Comparison of ENCODE assay signal across 11 mouse cellular contexts in genomic region chr11:87761181-87761721, GRCm38 (mm10). TPM values are rescaled to one million over a fixed set of nuclear protein-coding genes. Genes with fewer than 3 reads are reported as not detected.
DNase-seq lines count a peak whose midpoint lies in the region; ATAC-seq and TF ChIP-seq lines count a peak whose summit lies in the region.
"Had no signal": no experiment of that assay in that cellular context is flagged by ENCODE, and none has a peak within 500 bp of the region (broad histone marks: within the 10 kb centered on the region; RNA-seq: fewer than 3 reads in every experiment).

No protein-coding gene starts in this region.

- 63% methylated on average over 11 of the region's 11 CpGs for WGBS in forebrain, embryonic 13.5 days
- 66% methylated on average over 11 of the region's 11 CpGs for WGBS in midbrain, embryonic 12.5 days

- ATAC-seq in G1E (ENCODE audit: extremely low read depth, insufficient number of reproducible peaks, low FRiP score, poor library complexity, severe bottlenecking) = no peak
- no peak for ATAC-seq in forebrain, embryonic 13.5 days
- no peak for ATAC-seq in midbrain, embryonic 12.5 days (ENCODE audit: low FRiP score, low read depth)
- ATAC-seq: intestine, embryonic 16.5 days had no signal

- H3K27me3 ChIP-seq in G1E (ENCODE audit: insufficient read depth, low read length) = peaks cover 52% of the 10 kb centered on the region
- H3K27me3 ChIP-seq in forebrain, embryonic 13.5 days = peaks cover 27% of the 10 kb centered on the region
- peaks cover 60% of the 10 kb centered on the region for H3K27me3 ChIP-seq in midbrain, embryonic 12.5 days

- H3K27ac ChIP-seq in gastrocnemius, adult 2 months = no peak overlapping the region
- no peak overlapping the region for H3K27ac ChIP-seq in forebrain, embryonic 13.5 days
- H3K27ac ChIP-seq in midbrain, embryonic 12.5 days (replicated peaks) = no peak overlapping the region; the same call in 1 of the 2 replicates
- H3K27ac ChIP-seq: limb, embryonic 15.5 days had no signal

- peak overlapping the region; percentile 95 for H3K4me2 ChIP-seq in forebrain, embryonic 13.5 days
- peak overlapping the region; percentile 98 for H3K4me2 ChIP-seq in midbrain, embryonic 12.5 days (replicated peaks)
- H3K4me2 ChIP-seq: limb, embryonic 15.5 days had no signal

- no peak for TF ChIP-seq CTCF in gastrocnemius, adult 2 months (IDR thresholded peaks at IDR 0.05)
- no peak for TF ChIP-seq CTCF in G1E (IDR thresholded peaks at IDR 0.05; ENCODE audit: low read depth, low read length)

- DNase-seq in gastrocnemius, adult 2 months = peak; percentile 12
- DNase-seq in gastrocnemius, postnatal 10 days = no peak
- DNase-seq in G1E (ENCODE audit: low spot score) = peak; percentile 33
- DNase-seq in T-cell, adult 2 months (ENCODE audit: low spot score) = no peak
- DNase-seq in left cerebral cortex, adult 9 months (ENCODE audit: low spot score in 2 of 2) = no peak
- no peak for DNase-seq in heart, postnatal 36 days
- DNase-seq: heart, adult 11 months had no signal

- intact Hi-C loops in gastrocnemius, adult 2 months (cut with DNase I) = no loop called here
- intact Hi-C loops in heart, postnatal 36 days (cut with DNase I) = no loop called here

- peak overlapping the region; percentile 79 for H3K9ac ChIP-seq in forebrain, embryonic 13.5 days
- H3K9ac ChIP-seq in midbrain, embryonic 12.5 days (replicated peaks) = peak overlapping the region; percentile 65
- H3K9ac ChIP-seq: limb, embryonic 15.5 days had no signal

- peaks cover 23% of the 10 kb centered on the region for H3K4me1 ChIP-seq in G1E (ENCODE audit: insufficient read depth, low read depth, low read length)
- H3K4me1 ChIP-seq in forebrain, embryonic 13.5 days = peaks cover 54% of the 10 kb centered on the region
- peaks cover 52% of the 10 kb centered on the region for H3K4me1 ChIP-seq in midbrain, embryonic 12.5 days

- H3K36me3 ChIP-seq in G1E (replicated peaks) = peaks cover 24% of the 10 kb centered on the region
- H3K36me3 ChIP-seq in forebrain, embryonic 13.5 days (ENCODE audit: poor library complexity, severe bottlenecking) = no peaks in the 10 kb centered on the region
- H3K36me3 ChIP-seq in midbrain, embryonic 12.5 days = no peaks in the 10 kb centered on the region
- H3K36me3 ChIP-seq: limb, embryonic 15.5 days had no signal

- peaks cover 13% of the 10 kb centered on the region for H3K9me3 ChIP-seq in G1E (replicated peaks)
- H3K9me3 ChIP-seq in forebrain, embryonic 13.5 days (replicated peaks) = no peaks in the 10 kb centered on the region
- no peaks in the 10 kb centered on the region for H3K9me3 ChIP-seq in midbrain, embryonic 12.5 days
- H3K9me3 ChIP-seq: limb, embryonic 15.5 days had no signal

- no peak overlapping the region for H3K4me3 ChIP-seq in gastrocnemius, adult 2 months
- no peak overlapping the region for H3K4me3 ChIP-seq in G1E (ENCODE audit: low read depth, low read length)
- peak overlapping the region; percentile 62 for H3K4me3 ChIP-seq in forebrain, embryonic 13.5 days
- peak overlapping the region; percentile 74 for H3K4me3 ChIP-seq in midbrain, embryonic 12.5 days
- H3K4me3 ChIP-seq: limb, embryonic 15.5 days had no signal

RNA-seq across cellular contexts. Expression of gene Tspoap1, which starts 0.9 kb away (rescaled TPM):
- not detected for total RNA-seq in gastrocnemius, adult 2 months (2021)
- total RNA-seq in gastrocnemius, postnatal 10 days (2021) = under 1 TPM; 0.27 to 0.38 TPM
- total RNA-seq in G1E (2014; fragmentation: Nextera tagmentation) (3.9 and 9.9 TPM in 2 replicates), G1E (2017) (17.4 and 21.2 TPM in 2 replicates)
- polyA plus RNA-seq in G1E (2012) = 10.2 and 10.4 TPM in 2 replicates
- 20.7 and 29.1 TPM in 2 replicates for polyA plus RNA-seq in forebrain, embryonic 13.5 days (2015; fragmentation: Nextera tagmentation; extraction: Ambion mirVana)
- polyA plus RNA-seq in midbrain, embryonic 12.5 days (2016; fragmentation: Nextera tagmentation; extraction: Ambion mirVana) = 40.6 and 43.5 TPM in 2 replicates
- under 1 TPM in 1 of 2 experiments, not detected in 1; 0.08 TPM for total RNA-seq in heart, postnatal 36 days (2021)

RNA-seq across cellular contexts. Expression of gene Supt4a, which starts 23.9 kb away (rescaled TPM):
- total RNA-seq in gastrocnemius, adult 2 months (2021) = 10 to 100 TPM; 36.8 TPM
- total RNA-seq in gastrocnemius, postnatal 10 days (2021) = 10 to 100 TPM; 38.6 to 42.6 TPM
- total RNA-seq in G1E (2014; fragmentation: Nextera tagmentation) (64.1 and 95.8 TPM in 2 replicates), G1E (2017) (155 and 172 TPM in 2 replicates)
- 14.7 and 15.4 TPM in 2 replicates for polyA plus RNA-seq in G1E (2012)
- polyA plus RNA-seq in forebrain, embryonic 13.5 days (2015; fragmentation: Nextera tagmentation; extraction: Ambion mirVana) = 168 and 177 TPM in 2 replicates
- polyA plus RNA-seq in midbrain, embryonic 12.5 days (2016; fragmentation: Nextera tagmentation; extraction: Ambion mirVana) = 139 and 145 TPM in 2 replicates
- total RNA-seq in heart, postnatal 36 days (2021) = 10 to 100 TPM; 46.5 to 55.3 TPM

RNA-seq across cellular contexts. Expression of gene Mpo, which starts 32.1 kb away (rescaled TPM):
- total RNA-seq in gastrocnemius, adult 2 months (2021) = not detected
- total RNA-seq in gastrocnemius, postnatal 10 days (2021) = 1 to 10 TPM in 1 of 2 experiments, not detected in 1; 4.4 TPM
- total RNA-seq in G1E (2014; fragmentation: Nextera tagmentation) (not detected in 2 replicates), G1E (2017) (0.05 and 0.70 TPM in 2 replicates)
- 1.6 and 1.7 TPM in 2 replicates for polyA plus RNA-seq in G1E (2012)
- polyA plus RNA-seq in forebrain, embryonic 13.5 days (2015; fragmentation: Nextera tagmentation; extraction: Ambion mirVana) = 0.17 and 0.44 TPM in 2 replicates
- 0.97 and 1.2 TPM in 2 replicates for polyA plus RNA-seq in midbrain, embryonic 12.5 days (2016; fragmentation: Nextera tagmentation; extraction: Ambion mirVana)
- total RNA-seq in heart, postnatal 36 days (2021) = not detected

Comparison
In these comparisons a context has a peak if more than half of its experiments do, and no peak if none do; other contexts are left out.
1. DNase-seq: peak in gastrocnemius, adult 2 months (single experiment) and G1E (single experiment); none in gastrocnemius, postnatal 10 days (single experiment), T-cell, adult 2 months (single experiment), left cerebral cortex, adult 9 months (0 of 2) and heart, postnatal 36 days (0 of 2).
2. H3K4me3 ChIP-seq: peak in forebrain, embryonic 13.5 days (single experiment) and midbrain, embryonic 12.5 days (single experiment); none in gastrocnemius, adult 2 months (single experiment) and G1E (single experiment).